ENCODE assay signal across 8 mouse cellular contexts in genomic region chr14:121797457-121798410, GRCm38 (mm10). TPM values are rescaled to one million over a fixed set of nuclear protein-coding genes. Genes with fewer than 3 reads are reported as not detected.
DNase-seq lines count a peak whose midpoint lies in the region; ATAC-seq and TF ChIP-seq lines count a peak whose summit lies in the region.

TSS of gene Dock9 (minus strand) at chr14:121797837.

- no peak for TF ChIP-seq RAD21 in MEL (IDR thresholded peaks at IDR 0.05; ENCODE audit: low read depth, low read length)

- 0 out of 6 replicates have a peak, but pooled peaks of 1 of the 3 experiments have one; percentile 10 for TF ChIP-seq CTCF in MEL (IDR thresholded peaks at IDR 0.05 in 2 of 3, conservative IDR thresholded peaks at IDR 0.05 in 1 of 3; ENCODE audit: control insufficient read depth in 1 of 3, insufficient read depth in 1 of 3, low read depth in 2 of 3, low read length in 3 of 3, poor library complexity in 1 of 3, severe bottlenecking in 1 of 3)
- no peak for TF ChIP-seq CTCF in cerebellum, adult 2 months (IDR thresholded peaks at IDR 0.05; ENCODE audit: borderline replicate concordance, insufficient read depth, low read depth, low read length)
- peak; percentile 17; the same call in 1 of the 2 replicates for TF ChIP-seq CTCF in forebrain, postnatal 0 days (IDR thresholded peaks at IDR 0.05; ENCODE audit: low read depth)

- WGBS in cerebellum, adult 2 months: under 1% methylated on average over 104 of the region's 106 CpGs
- WGBS in forebrain, postnatal 0 days: 2% methylated on average over 72 of the region's 106 CpGs
- WGBS in lung, embryonic 15.5 days: under 1% methylated on average over 96 of the region's 106 CpGs

- H3K36me3 ChIP-seq in MEL (ENCODE audit: control insufficient read depth in 1 of 2, insufficient read depth in 2 of 2, low read length in 2 of 2): peaks cover 0 to 32% of the 10 kb centered on the region in 2 experiments; a peak in 2 of 4 replicates
- H3K36me3 ChIP-seq in forebrain, postnatal 0 days (ENCODE audit: insufficient read depth): no peaks in the 10 kb centered on the region
- H3K36me3 ChIP-seq in lung, embryonic 15.5 days: no peaks in the 10 kb centered on the region

- H3K27ac ChIP-seq in MEL (ENCODE audit: control insufficient read depth, low read depth, low read length): peak within 1 kb of the TSS; percentile 75
- peak within 1 kb of the TSS; percentile 92 for H3K27ac ChIP-seq in cerebellum, adult 2 months (ENCODE audit: insufficient read depth, low read length)
- H3K27ac ChIP-seq in forebrain, postnatal 0 days (ENCODE audit: low read depth, low read length): peak within 1 kb of the TSS; percentile 82
- H3K27ac ChIP-seq in lung, embryonic 15.5 days: peak within 1 kb of the TSS; percentile 86

- H3K4me2 ChIP-seq in forebrain, postnatal 0 days (ENCODE audit: low read depth): peak within 1 kb of the TSS; percentile 68
- peak within 1 kb of the TSS; percentile 96 for H3K4me2 ChIP-seq in lung, embryonic 15.5 days

- H3K9ac ChIP-seq in MEL (ENCODE audit: control insufficient read depth, low read depth, low read length, poor library complexity, severe bottlenecking): peak within 1 kb of the TSS; percentile 83
- H3K9ac ChIP-seq in forebrain, postnatal 0 days: peak within 1 kb of the TSS; percentile 79
- H3K9ac ChIP-seq in lung, embryonic 15.5 days: peak within 1 kb of the TSS; percentile 54

- ATAC-seq in forebrain, postnatal 0 days: peak; percentile 76
- peak; percentile 93 for ATAC-seq in lung, embryonic 15.5 days (ENCODE audit: borderline replicate concordance, extremely low read depth, low FRiP score, low TSS enrichment)

- TF ChIP-seq POLR2A in MEL (IDR thresholded peaks at IDR 0.05; ENCODE audit: control insufficient read depth in 1 of 2, insufficient read depth in 1 of 2, low read depth in 1 of 2, low read length in 2 of 2, poor library complexity in 1 of 2): peak; percentile 2 to 60; a peak in 3 of 4 replicates
- peak; percentile 59; the same call in 1 of the 2 replicates for TF ChIP-seq POLR2A in cerebellum, adult 2 months (IDR thresholded peaks at IDR 0.05; ENCODE audit: borderline replicate concordance, insufficient read depth, low read length)

- H3K9me3 ChIP-seq in MEL (replicated peaks; ENCODE audit: insufficient read depth, low read length): no peaks in the 10 kb centered on the region
- H3K9me3 ChIP-seq in forebrain, postnatal 0 days (ENCODE audit: low read length): no peaks in the 10 kb centered on the region
- no peaks in the 10 kb centered on the region for H3K9me3 ChIP-seq in lung, embryonic 15.5 days

- no peaks in the 10 kb centered on the region for H3K27me3 ChIP-seq in MEL (ENCODE audit: control insufficient read depth in 1 of 2, insufficient read depth in 2 of 2, low read length in 2 of 2)
- no peaks in the 10 kb centered on the region for H3K27me3 ChIP-seq in cerebellum, adult 2 months (ENCODE audit: control insufficient read depth, insufficient read depth, low read length)
- no peaks in the 10 kb centered on the region; the same call in 1 of the 2 replicates for H3K27me3 ChIP-seq in forebrain, postnatal 0 days (ENCODE audit: insufficient read depth, low read length)
- peaks cover 8% of the 10 kb centered on the region; the same call in 1 of the 2 replicates for H3K27me3 ChIP-seq in lung, embryonic 15.5 days

- no peak for TF ChIP-seq EP300 in MEL (IDR thresholded peaks at IDR 0.05; ENCODE audit: low read depth in 1 of 2, low read length in 2 of 2)

- H3K79me2 ChIP-seq in MEL (ENCODE audit: control insufficient read depth, insufficient read depth, low read length, poor library complexity): peaks cover 2% of the 10 kb centered on the region; the same call in 1 of the 2 replicates

- H3K4me1 ChIP-seq in MEL (ENCODE audit: control insufficient read depth in 1 of 2, insufficient read depth in 2 of 2, low read length in 2 of 2): peaks cover 16 to 30% of the 10 kb centered on the region in 2 experiments
- peaks cover 8% of the 10 kb centered on the region for H3K4me1 ChIP-seq in cerebellum, adult 2 months (ENCODE audit: control insufficient read depth, insufficient read depth, low read length)
- no peaks in the 10 kb centered on the region for H3K4me1 ChIP-seq in forebrain, postnatal 0 days (ENCODE audit: insufficient read depth)
- peaks cover 15% of the 10 kb centered on the region; the same call in 1 of the 2 replicates for H3K4me1 ChIP-seq in lung, embryonic 15.5 days

- H3K4me3 ChIP-seq in MEL (ENCODE audit: control insufficient read depth in 1 of 2, insufficient read depth in 1 of 2, low read depth in 2 of 2, low read length in 2 of 2): peak within 1 kb of the TSS; percentile 74 to 94
- peak within 1 kb of the TSS; percentile 89 for H3K4me3 ChIP-seq in cerebellum, adult 2 months (replicated peaks; ENCODE audit: insufficient read depth, low read depth, low read length)
- H3K4me3 ChIP-seq in forebrain, postnatal 0 days (ENCODE audit: low read depth, low read length): peak within 1 kb of the TSS; percentile 75
- H3K4me3 ChIP-seq in lung, embryonic 15.5 days: peak within 1 kb of the TSS; percentile 75

- DNase-seq in MEL (ENCODE audit: low read depth, low spot score): peak; percentile 89
- peak; percentile 91 to 92 for DNase-seq in cerebellum, adult 2 months
- peak; percentile 82 for DNase-seq in forebrain, postnatal 0 days
- peak; percentile 85 for DNase-seq in heart, postnatal 4 days
- DNase-seq in layer of hippocampus, adult 8-10 months (ENCODE audit: low spot score in 2 of 2): peak; percentile 72 to 78
- peak; percentile 91 for DNase-seq in ovary, adult 18-20 months (ENCODE audit: low spot score)
- peak; percentile 90 for DNase-seq in thymus, postnatal 0 days (ENCODE audit: low spot score)

TF ChIP-seq in MEL, 35 proteins besides CTCF, POLR2A, EP300 and RAD21 (continues in another document):
- TF ChIP-seq USF2 (IDR thresholded peaks at IDR 0.05; ENCODE audit: borderline replicate concordance in 1 of 2, insufficient read depth in 1 of 2, low read depth in 1 of 2, low read length in 2 of 2) (no peak), ZKSCAN1 (IDR thresholded peaks at IDR 0.05; ENCODE audit: low read depth, low read length) (no peak), MYC (IDR thresholded peaks at IDR 0.05; ENCODE audit: low read depth, low read length) (no peak; the same call in 1 of the 2 replicates), TBP (IDR thresholded peaks at IDR 0.05; ENCODE audit: low read depth, low read length) (no peak; the same call in 1 of the 2 replicates), ETS1 (IDR thresholded peaks at IDR 0.05; ENCODE audit: low read depth, low read length) (no peak), MAX (IDR thresholded peaks at IDR 0.05; ENCODE audit: low read length) (peak; percentile 70), E2F4 (IDR thresholded peaks at IDR 0.05; ENCODE audit: borderline replicate concordance, low read depth, low read length) (no peak), CHD2 (IDR thresholded peaks at IDR 0.05; ENCODE audit: low read length) (no peak), MAZ (IDR thresholded peaks at IDR 0.05; ENCODE audit: low read depth, low read length) (peak; percentile 9; the same call in 1 of the 2 replicates), TCF12 (IDR thresholded peaks at IDR 0.05; ENCODE audit: low read depth, low read length) (no peak), GATA1 (IDR thresholded peaks at IDR 0.05; ENCODE audit: low read depth, low read length) (no peak), MAFK (IDR thresholded peaks at IDR 0.05; ENCODE audit: borderline replicate concordance, low read depth, low read length) (no peak), RCOR1 (IDR thresholded peaks at IDR 0.05; ENCODE audit: low read depth, low read length) (no peak), UBTF (IDR thresholded peaks at IDR 0.05; ENCODE audit: borderline replicate concordance, insufficient read depth, low read depth, low read length) (no peak), KAT2A (conservative IDR thresholded peaks at IDR 0.05; ENCODE audit: low read depth, low read length) (no peak), MYB (IDR thresholded peaks at IDR 0.05; ENCODE audit: low read depth, low read length) (no peak), TAL1 (IDR thresholded peaks at IDR 0.05; ENCODE audit: low read length) (no peak), GABPA (IDR thresholded peaks at IDR 0.05; ENCODE audit: low read depth, low read length) (no peak), SMC3 (IDR thresholded peaks at IDR 0.05; ENCODE audit: low read depth, low read length) (no peak), USF1 (IDR thresholded peaks at IDR 0.05; ENCODE audit: low read depth, low read length) (no peak), BHLHE40 (IDR thresholded peaks at IDR 0.05; ENCODE audit: borderline replicate concordance, low read depth, low read length) (no peak), POLR2AphosphoS2 (IDR thresholded peaks at IDR 0.05; ENCODE audit: low read length) (peak; percentile 32; the same call in 1 of the 2 replicates), ELF1 (IDR thresholded peaks at IDR 0.05; ENCODE audit: low read depth, low read length) (0 out of 2 replicates have a peak, but pooled peaks have one; percentile 28), ZC3H11A (IDR thresholded peaks at IDR 0.05; ENCODE audit: low read depth, low read length) (no peak), SIN3A (IDR thresholded peaks at IDR 0.05; ENCODE audit: low read length) (peak; percentile 33; the same call in 1 of the 2 replicates), NELFE (IDR thresholded peaks at IDR 0.05; ENCODE audit: low read depth, low read length) (no peak), JUND (IDR thresholded peaks at IDR 0.05; ENCODE audit: low read depth, low read length) (no peak), MEF2A (IDR thresholded peaks at IDR 0.05; ENCODE audit: extremely low read depth, insufficient replicate concordance, low read depth, low read length, poor library complexity, severe bottlenecking) (no peak), HCFC1 (IDR thresholded peaks at IDR 0.05; ENCODE audit: low read depth, low read length) (no peak), NRF1 (IDR thresholded peaks at IDR 0.05; ENCODE audit: insufficient read depth, low read depth, low read length, poor library complexity, severe bottlenecking) (peak; percentile 38)

RNA-seq across cellular contexts. Expression of gene Dock9, which starts in this region (rescaled TPM):
- total RNA-seq in MEL (2012; rRNA removed): 5.6 and 6.3 TPM in 2 replicates
- 1 to 10 TPM in 1 of 2 experiments, not detected in 1; 9.4 TPM for polyA plus RNA-seq in MEL (2012; ENCODE audit: insufficient read depth in 1 of 2, insufficient read length in 2 of 2, low read depth in 1 of 2, low replicate concordance in 2 of 2, missing spikeins in 1 of 2)
- polyA plus RNA-seq in cerebellum, adult 2 months (2012; rRNA removed): 140 TPM in 2 replicates
- total RNA-seq in forebrain, postnatal 0 days (2014; rRNA removed): 87.2 and 94.1 TPM in 2 replicates
- polyA plus RNA-seq in forebrain, postnatal 0 days (2015; fragmentation: Nextera tagmentation; extraction: Ambion mirVana): 12.8 and 14.2 TPM in 2 replicates
- 10 to 100 TPM; 28.5 to 30.9 TPM for total RNA-seq in heart, postnatal 4 days (2021)
- total RNA-seq in layer of hippocampus, adult 8-10 months (2022): 100 to 1,000 TPM; 179 to 210 (median 198) TPM
- polyA plus RNA-seq in lung, embryonic 15.5 days (2015; fragmentation: Nextera tagmentation; extraction: Ambion mirVana): 10.5 and 11.0 TPM in 2 replicates
- 4.2 and 4.9 TPM in 2 replicates for polyA plus RNA-seq in thymus, postnatal 0 days (2015; fragmentation: Nextera tagmentation; extraction: Ambion mirVana)

Comparison
In these comparisons a context has a peak if more than half of its experiments do, and no peak if none do; other contexts are left out.
1. Peak in every context shown above with its lines: DNase-seq, ATAC-seq, H3K4me3 ChIP-seq and H3K27ac ChIP-seq.